Mouse (Mus musculus): ENCODE data around the gene Ppil1. TPM values are rescaled to one million over a fixed set of nuclear protein-coding genes. Genes with fewer than 3 reads are reported as not detected.
"Not testable (repeated sequence)": the region's sequence is repeated elsewhere in the genome, so short reads cannot be mapped to it uniquely, and the experiment has no call there.

The Ppil1 gene
- total RNA-seq, 2 experiments from 2014 or later: 20.4 to 25.3 TPM

DNA sequence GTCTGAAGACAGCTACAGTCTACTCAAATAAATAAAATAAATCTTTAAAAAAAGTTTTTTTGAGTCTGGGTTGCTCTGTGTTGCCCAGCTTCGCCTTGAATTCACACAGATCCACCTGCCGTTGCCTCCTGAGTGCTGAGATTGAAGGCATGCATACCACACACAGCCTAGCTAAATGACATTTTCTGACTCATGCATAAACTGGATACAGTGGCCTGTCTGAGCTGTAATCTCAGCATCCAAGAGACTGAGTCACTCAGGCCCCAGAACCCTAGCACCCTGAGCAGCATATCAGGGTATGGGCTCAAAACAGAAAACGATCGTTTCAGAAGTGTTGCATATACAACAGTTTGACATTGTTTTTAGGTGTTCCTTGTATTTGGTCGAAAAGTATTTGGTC lies 17.6 kb upstream of the Ppil1 start:
- no peak for DNase-seq

DNA sequence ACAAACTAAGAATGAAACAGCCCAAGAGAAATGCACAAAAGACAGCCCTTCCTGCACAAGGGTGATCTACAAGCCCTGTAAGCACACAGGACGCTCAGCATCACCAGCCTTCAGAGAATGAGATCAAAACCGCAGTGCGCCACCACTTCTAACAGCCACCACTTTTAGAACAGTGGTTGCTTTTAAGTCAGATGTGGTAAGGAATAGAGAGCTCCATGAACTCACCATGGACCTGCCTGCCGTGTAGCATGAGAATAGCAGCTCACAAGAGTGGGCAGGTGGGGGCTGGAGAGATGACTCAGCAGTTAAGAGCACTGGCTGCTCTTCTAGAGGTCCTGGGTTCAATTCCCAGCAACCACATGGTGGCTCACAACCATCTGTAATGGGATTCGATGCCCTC lies 16.4 kb upstream of the Ppil1 start:
- no peak for DNase-seq

DNA sequence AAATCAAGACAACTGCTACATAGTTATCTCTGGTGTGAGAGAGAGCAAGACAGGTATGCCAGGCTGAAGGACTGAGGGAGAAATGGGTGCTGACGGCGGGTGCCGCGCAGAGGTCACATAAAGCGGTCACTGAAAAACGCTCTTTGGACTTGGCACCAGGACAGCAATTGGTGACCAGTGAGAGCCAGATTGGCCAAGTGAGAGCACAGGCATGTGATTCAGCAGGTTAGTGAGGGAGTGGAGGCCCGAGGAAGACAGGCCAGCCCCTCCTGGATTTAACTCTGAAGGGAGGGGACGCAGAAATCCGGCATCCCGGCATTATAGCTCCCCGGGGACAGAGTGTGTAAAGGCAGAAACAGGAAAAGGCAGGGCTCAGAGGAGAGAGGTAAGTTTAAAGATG lies 9.9 kb upstream of the Ppil1 start:
- DNase-seq: peak in 1 of 2 experiments; percentile 55

DNA sequence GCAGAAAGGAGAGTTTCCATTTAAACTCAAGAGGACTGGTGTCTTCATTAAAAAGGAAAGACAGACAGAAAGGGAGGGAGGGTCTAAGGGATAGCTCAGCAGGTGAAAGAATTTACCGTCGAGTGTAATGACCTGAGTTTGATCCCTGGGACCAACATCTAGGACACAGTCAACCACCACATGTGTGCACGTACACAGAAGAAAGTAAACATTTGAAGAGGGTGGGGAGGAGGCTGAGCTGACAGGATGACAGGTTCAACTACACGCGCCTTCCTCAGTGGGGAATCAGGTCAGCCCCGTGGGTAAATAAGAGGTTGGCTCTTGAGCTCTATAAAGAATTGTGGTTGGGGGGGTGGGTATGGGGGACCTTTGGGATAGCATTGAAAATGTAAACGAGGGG lies 9.2 kb upstream of the Ppil1 start:
- DNase-seq: no peak

DNA sequence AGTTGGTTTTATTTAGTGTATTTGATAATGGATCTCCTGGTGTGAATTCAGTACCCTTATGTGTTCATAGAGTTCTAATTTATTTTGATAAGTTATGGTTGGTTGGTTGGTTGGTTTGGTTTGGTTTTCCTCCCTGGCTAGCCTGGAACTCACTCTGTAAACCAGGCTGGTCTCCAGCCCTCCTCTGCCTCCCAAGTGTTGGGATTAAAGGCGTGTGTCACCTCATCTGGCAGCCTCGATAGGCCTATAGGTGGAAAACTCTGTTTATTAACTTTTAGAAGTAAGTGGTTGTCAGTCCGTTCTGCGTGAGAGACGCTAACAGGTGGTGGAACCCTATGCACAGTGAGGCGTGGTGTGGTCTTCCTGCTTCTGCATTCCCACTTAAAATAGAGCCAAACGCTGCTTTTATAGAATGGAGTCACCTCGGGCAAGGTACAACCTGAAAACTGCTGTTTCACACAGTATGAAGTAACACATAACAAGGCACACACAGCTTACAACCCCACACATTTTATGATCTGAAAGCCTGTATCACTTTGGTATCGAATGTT lies 6.2 kb upstream of the Ppil1 start:
- no peak for DNase-seq

DNA sequence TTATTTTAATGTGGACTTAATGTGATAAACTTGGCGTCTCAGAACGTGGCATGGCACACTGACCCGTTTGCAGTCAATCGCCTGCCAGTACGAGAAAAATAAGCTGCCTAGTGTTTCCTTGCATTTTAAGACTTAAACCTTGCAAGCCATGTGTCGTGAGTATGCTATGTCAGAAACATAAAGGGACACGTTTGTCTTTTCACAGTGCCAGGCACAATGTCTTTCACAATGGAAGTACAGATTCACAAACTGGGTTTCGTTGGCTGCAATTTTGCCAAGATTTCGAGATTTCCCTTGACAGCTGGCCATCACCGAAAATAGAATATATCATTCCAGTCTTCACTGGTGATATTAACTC lies 5.3 kb upstream of the Ppil1 start:
- no peak for DNase-seq

DNA sequence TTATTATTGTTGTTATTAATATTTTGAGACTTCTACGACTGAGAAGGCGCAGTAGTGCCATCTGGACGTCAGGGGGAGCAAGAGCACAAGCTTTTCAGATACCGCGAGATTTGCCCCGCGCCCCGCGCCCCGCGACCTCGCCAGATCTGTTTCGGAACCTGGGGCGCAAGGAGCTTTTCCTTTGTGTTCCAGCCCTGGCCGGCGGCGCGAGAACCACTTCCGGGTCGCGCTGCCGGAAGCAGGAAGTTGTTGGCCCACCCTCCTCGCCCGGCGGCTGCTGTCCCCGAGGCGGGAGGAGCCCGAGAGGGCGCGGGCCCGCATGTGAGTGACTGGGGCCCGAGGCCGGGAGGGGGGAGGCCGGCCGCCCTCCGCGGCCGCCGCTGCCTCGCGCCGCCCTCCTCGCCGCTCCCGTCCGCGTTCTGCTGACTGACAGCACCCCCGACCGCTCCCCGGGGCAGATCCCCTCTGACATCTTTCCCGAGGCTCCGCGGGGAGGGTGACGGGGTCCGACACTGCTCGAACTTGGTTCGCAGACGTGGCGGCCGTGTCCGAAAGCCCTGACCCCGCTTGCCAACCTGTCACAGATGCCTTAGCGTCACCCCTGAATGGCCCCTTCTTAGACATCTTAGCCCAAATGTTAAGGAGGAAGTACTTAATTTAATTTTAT lies 4.8 kb upstream of the Ppil1 start, which contains the start of gene BC004004:
BC004004 (plus strand) TSS at position 107 of the 667 bp plus-strand sequence.
- DNase-seq: peak; percentile 97

DNA sequence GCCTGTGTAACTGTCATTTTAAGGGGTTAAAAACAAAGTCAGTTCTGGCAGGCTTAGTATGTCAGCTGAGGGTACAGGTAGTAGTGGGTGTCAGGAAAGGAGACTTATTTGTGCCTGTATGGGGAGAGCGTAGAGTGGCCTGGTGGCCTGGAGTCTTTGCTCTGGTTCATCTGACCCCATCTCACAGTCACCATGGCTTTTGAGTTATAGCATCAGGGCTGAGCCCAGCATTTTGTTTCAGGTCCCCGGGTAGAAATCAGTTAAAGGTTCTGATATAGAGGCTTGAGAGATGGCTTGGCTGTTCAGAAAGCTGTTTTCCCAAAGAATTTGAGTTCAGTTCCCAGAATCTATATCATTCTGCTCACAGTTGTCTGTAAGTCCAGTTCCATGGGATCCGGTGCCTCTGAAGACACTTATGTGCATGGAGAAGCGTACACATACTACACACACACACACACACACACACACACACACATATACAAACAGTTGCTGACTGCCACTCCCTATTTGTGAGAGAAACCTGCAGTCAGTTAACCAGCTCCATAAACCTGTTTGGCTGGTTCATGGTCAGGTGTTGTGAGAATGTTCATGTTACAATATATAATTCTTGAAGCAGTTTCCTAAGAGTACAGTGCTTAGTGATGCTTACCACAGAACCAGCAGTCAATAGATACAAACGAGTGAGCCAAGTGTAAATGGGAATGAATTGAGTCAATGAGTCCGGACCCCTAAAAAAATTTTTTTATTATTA lies 4.1 kb upstream of the Ppil1 start:
- no peak for DNase-seq

DNA sequence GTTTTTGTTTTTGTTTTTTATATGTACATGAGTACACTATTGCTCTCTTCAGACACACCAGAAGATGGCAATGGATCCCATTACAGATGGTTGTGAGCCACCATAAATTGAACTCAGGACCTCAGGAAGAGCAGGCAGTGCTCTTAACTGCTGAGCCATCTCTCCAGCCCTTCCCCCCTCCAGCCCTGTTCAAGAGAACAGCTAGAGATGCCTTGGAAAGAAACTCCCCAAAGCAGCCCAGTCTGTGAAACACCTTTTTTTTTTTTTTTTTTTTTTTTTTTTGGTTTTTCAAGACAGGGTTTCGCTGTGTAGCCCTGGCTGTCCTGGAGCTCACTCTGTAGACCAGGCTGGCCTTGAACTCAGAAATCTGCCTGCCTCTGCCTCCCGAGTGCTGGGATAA lies 3.1 kb upstream of the Ppil1 start:
- DNase-seq: not testable (repeated sequence)

DNA sequence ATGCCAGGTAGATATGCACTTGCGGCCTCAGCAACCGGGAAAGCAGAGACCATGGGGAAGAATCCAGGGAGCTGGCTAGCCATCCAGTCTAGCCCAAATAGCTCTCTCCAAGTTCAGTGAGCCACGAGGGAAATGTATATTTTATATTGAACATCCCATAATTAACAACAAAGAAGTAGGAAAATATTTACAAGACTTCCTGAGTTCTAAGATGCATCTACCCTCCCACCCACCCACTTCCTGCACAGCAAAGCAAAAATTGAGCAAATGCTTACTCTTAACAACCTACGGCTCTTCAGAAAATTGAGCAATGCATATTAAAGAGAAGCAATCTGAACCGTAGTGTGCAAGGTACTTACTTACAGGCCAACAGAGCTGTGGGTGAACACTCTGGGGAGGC lies 774 bp upstream of the Ppil1 start:
- DNase-seq: no peak

DNA sequence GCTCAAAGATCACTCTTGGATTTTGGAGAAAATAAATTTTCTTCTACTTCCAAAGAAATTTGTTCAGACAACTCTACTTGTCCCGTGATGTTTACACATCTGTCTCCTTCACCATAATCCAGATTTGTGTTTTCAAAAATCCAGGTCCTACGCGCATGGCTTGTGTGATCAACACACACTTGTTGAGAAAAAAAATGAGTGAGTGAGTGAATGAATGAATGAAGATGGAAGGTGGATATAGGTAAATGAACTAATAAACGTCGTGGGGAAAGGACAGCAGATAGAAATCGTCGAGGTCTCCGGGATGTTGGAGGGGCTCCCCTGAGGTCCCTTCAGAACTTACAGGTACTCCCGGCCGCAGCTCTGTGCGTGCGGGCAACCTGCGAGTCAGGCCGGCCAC lies 569 bp downstream of the Ppil1 start:
- DNase-seq: no peak

DNA sequence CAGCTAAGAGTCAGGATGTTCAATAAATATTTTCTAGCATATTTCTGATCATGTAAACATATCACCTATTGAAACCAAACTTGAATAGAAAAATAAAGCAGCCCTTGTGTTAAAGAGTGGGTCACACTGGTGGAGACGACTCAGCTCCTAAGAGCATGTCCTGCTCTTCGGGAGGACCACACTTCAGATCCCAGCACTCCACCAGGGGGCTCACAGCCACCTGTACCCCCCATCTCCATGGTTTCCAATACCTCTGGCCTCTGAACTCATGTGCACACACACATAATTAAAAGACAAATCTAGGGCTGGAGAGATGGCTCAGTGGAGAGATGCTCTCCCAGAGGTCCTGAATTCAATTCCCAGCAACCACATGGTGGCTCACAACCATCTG lies 1.7 kb downstream of the Ppil1 start:
- DNase-seq: no peak

DNA sequence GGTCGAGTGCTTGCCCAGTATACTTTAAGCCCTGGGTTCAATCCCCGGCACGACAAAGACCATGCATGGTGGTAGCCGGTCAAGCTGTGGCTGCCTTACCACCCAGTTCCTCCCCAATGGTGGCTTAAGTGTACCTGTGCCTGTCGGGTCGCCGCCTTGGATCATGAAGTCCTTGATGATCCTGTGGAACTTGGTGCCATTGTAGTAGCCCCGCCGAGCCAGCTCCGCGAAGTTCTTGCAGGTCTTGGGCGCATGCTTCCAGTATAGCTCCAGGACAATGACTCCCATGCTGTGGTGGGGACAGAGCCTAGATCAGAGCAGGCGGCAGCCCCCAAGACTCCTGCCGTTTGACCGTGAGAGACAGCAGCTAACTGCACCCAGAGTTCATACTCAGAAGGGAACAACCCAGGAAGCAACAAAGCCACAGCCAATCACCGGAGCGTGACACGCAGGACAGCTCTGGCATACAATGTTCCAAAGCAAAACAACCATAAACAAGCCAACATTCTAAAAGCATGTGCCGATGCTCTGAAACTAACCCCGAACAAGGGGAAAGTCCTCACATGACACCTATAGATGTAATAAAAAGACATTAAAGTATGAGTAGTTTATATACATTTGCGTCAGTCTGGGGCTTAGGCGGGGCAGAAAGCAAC lies 2.3 kb downstream of the Ppil1 start:
- DNase-seq: no peak

DNA sequence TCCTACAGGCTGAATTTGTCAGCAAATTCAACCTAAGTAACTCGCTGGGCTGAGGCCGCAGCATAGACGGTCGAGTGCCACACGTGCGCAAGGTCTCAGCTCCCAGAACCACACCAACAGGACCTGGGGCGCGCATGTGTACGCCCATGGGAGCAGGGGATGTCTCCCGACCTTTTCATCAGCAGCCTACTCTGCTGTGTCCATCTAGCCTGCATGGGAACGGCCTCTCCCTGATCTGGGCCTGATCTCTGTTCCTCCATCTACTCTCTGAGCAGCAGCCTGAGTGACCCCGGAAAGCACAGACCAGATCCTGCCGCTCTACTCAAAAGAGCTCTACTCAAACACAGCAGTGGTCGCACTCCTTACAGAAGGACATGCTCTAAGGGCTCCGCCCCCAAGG lies 3.5 kb downstream of the Ppil1 start:
- DNase-seq: no peak

DNA sequence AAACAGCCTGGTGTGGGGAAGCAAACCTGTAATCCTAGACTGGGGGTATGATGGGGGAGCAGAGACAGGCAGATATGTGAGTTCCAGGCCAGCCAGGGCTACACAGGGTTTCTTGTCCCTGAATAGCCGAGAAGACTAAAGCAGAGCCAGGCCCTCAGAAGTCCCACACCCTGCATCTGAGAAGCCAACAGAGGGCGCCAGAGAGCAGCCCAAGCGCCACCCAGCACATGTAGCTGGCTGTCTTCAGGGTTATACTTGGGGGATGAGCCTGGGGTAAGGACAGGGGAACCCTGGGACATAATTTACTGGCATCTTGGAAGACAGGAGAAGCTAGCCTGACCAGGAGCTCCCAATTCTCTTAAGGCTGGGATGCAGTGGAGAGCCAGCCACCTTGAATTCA lies 4.5 kb downstream of the Ppil1 start:
- DNase-seq: peak; percentile 83 to 87

DNA sequence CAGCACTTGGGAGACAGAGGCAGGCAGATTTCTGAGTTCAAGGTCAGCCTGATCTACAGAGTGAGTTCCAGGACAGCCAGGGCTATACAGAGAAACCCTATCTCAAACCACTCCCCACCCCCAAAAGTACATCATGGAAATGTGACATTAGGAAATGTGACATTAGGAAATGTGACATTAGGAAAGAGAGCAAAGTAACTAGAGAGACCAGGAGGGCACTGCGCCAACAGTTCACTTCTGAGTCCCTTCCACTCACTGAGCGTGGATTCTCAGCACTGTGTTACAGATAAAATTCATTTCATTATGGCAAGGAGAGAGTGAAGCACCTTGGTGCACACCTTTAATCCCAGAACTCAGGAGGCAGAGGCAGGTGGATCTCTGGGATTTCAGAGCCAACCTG lies 5.1 kb downstream of the Ppil1 start:
- DNase-seq: peak; percentile 37 to 63

DNA sequence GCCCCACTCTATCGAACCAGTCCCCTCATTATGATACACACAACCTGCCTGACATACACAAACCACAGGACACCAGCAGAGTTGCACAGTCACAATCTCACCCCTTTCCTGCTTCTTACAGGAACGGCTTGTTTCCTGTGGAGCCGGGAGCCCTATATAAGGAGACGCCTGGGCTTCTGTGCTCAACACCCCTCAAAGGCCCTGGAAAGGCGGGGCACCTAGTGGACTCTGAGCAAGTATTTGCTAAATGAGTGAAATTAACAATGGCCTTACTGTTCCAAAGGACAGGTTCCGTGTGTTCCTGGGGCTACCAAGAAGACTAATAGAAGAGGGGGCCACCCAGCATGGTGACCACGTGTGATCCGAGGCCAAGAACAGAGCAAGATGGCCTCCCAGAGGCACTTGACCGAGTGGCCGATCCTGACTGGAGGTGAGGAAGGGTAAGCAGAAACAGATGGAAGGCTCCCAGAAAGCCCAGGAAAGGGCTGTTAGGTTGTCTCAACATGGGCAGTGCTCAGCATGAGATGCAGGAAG lies 5.9 kb downstream of the Ppil1 start:
- DNase-seq: no peak

DNA sequence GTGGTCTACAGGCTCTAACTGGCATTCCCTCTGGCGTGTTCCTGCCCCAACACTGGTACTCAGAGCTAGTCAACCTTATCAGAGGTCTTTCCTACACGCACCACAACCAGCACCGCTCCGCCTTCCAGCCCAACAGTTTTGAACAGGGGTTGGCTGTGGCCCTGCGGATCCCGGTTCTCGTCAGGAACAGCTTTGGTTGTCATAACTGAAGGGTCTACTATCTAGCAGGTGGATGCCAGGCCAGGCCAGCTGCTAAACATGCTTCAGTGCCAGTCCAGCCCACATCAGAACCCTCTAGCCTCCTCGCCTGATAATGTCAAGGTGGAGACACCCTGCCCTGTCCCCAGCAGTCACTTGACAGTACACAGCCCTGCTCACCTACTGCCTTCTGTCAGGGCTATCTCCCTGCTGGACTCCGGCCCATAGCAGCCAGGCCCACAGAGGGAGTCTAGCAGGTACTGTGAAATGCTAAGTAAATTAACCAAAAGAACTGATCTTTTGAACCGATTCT lies 6.9 kb downstream of the Ppil1 start:
- no peak for DNase-seq

DNA sequence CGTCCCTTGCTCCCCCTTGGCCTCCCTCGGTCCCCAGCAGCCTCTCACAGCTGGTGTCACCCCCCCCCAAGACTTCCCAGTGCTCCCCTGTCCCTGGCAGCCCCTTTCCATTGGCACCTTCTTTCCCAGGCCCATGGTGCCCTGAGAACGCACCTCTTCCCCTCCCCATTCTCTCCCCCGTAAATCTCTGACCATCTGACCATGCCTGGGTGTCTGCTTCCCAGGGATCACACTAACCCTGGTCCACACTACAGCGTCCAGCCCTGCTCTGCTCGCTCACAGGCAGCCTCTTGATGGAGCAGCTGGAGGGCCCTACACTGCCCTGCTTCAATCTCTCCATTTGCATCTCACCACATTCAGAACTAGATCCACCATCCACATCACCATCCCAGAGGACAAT lies 7.5 kb downstream of the Ppil1 start:
- no peak for DNase-seq

DNA sequence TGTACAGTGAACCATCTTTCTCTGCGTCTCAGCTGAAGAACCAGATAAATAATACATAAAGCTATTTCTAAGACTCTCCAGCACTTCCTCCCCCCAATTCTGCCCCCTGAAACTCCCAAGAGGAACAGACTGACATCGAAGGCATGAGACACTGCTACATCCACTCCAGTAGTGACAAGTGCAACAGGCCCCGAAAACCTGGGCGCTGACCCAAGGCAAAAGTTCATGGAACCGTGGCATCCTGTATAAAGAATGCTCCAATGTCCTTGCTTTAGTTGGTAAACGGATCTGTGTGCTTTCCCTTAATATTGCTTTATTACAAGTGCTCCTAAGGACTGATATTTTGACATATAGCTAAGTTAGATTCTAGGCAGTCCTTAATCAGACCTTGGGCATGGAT lies 9.2 kb downstream of the Ppil1 start:
- DNase-seq: peak; percentile 35 to 37

DNA sequence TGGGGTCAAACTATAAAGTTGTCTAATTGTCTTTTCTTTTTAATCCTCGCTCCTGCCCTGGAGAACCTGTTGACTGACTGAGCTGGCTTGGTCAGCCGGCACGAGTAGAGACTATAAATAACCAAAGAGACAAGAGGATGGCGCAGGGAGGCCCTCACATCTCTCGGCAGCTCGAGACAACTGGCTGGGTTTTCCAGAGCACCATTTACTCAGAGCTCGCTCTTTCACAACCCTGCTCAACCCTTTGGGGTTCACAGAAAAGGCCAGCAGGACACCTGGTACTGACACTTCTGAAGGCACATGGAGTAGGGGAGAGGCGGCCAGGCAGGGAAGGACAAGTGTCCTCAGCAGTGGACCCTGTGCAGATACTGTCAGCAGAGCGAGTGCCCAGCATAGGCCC lies 10.3 kb downstream of the Ppil1 start:
- DNase-seq: peak in 1 of 2 experiments; percentile 30

DNA sequence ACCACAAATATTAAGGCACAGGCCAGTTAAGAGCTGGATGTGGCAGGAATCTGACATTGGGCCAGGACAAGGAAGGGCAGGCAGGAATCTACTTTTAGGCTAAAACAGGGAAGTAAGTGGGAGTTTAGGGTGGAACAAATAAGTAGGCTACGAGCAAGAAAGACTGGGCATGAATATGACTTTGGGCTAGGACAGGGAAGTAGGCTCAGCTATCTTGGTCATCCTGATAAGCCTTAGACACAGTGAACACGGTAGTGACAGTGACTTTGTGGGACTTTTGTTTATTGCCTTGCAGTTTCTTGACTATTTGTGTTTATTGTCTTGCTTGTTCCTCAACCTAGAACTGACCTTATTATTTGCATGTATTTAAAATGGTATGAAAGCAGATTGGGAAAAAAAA lies 10.8 kb downstream of the Ppil1 start:
- DNase-seq: no peak

All from adrenal gland, postnatal 36 days (tissue).